23 mouse cellular contexts compared by ENCODE assay signal in the genomic region with DNA sequence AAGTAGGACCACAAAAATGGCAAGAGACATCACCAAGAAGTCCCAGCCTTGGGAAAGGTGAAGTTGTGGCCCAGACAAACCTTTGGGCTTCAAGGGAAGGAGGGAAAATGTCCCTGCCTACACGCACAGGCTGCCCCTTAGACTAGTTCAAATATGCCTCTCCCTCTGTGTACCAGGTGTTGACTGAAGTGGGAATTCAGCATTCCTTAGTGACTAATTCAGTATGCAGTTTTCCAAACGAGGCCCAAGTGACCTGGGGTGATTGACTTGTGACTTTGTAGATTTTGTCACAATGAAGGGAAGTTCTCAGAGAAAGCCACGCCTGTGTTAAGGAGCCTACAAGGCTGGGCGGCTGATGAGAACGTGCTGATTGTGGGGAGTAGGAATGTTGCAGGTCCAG. TPM values are rescaled to one million over a fixed set of nuclear protein-coding genes. Genes with fewer than 3 reads are reported as not detected.
DNase-seq lines count a peak whose midpoint lies in the region; ATAC-seq lines count a peak whose summit lies in the region.
"Had no signal": no experiment of that assay in that cellular context is flagged by ENCODE, and none has a peak within 500 bp of the region (broad histone marks: within the 10 kb centered on the region; RNA-seq: fewer than 3 reads in every experiment).

No protein-coding gene starts in this region.

- 42% methylated on average over 5 of the region's 5 CpGs for whole genome bisulfite sequencing in lung, embryonic 16.5 days

- no peak overlapping the region for H3K4me3 ChIP-seq in lung, embryonic 16.5 days (ENCODE audit: low read length)
- H3K4me3 ChIP-seq: embryonic facial prominence, embryonic 10.5 days; forebrain, embryonic 13.5 days; gastrocnemius, adult 2 months; heart, embryonic 12.5 days; hindbrain, embryonic 12.5 days had no signal

- no peaks in the 10 kb centered on the region for H3K36me3 ChIP-seq in lung, embryonic 16.5 days (ENCODE audit: control insufficient read depth, insufficient read depth, low read length)
- H3K36me3 ChIP-seq: embryonic facial prominence, embryonic 10.5 days; hindbrain, embryonic 12.5 days had no signal

- DNase-seq in lung, adult 18-20 months = peak; percentile 46 to 65
- DNase-seq in lung, postnatal 14 days = no peak
- DNase-seq in lung, postnatal 36 days = peak; percentile 68
- DNase-seq in left cerebral cortex, adult 11 months (ENCODE audit: low spot score) = no peak
- no peak for DNase-seq in B cell, adult 2 months
- DNase-seq in gastrocnemius, adult 18-20 months (ENCODE audit: low spot score) = no peak
- DNase-seq: adrenal gland, postnatal 14 days; cerebellum, adult 11-12 months; cerebellum, adult 9-10 months; cerebellum, postnatal 25 days; forebrain, postnatal 0 days; gastrocnemius, adult 2 months; gastrocnemius, postnatal 25 days; heart, postnatal 4 days had no signal

- no peak overlapping the region for H3K9ac ChIP-seq in lung, embryonic 16.5 days (ENCODE audit: low read length)
- H3K9ac ChIP-seq: forebrain, embryonic 13.5 days; forebrain, postnatal 0 days; heart, embryonic 12.5 days; hindbrain, embryonic 12.5 days had no signal

- H3K27me3 ChIP-seq in lung, embryonic 16.5 days (ENCODE audit: control insufficient read depth, insufficient read depth, low read depth, low read length) = no peaks in the 10 kb centered on the region
- H3K27me3 ChIP-seq: CH12.LX; forebrain, embryonic 13.5 days; heart, embryonic 12.5 days; hindbrain, embryonic 12.5 days; Patski had no signal

- no peak overlapping the region for H3K4me2 ChIP-seq in lung, embryonic 16.5 days (ENCODE audit: low read depth, low read length)
- H3K4me2 ChIP-seq: forebrain, embryonic 13.5 days; heart, embryonic 12.5 days; hindbrain, embryonic 12.5 days had no signal

- peaks cover 5% of the 10 kb centered on the region; the same call in 1 of the 2 replicates for H3K4me1 ChIP-seq in lung, embryonic 16.5 days (replicated peaks; ENCODE audit: control insufficient read depth, insufficient read depth, low read length)

- no peaks in the 10 kb centered on the region for H3K9me3 ChIP-seq in lung, embryonic 16.5 days (ENCODE audit: control insufficient read depth, low read length)
- H3K9me3 ChIP-seq: embryonic facial prominence, embryonic 10.5 days; forebrain, embryonic 13.5 days; heart, embryonic 12.5 days; hindbrain, embryonic 12.5 days had no signal

- H3K27ac ChIP-seq in lung, embryonic 16.5 days (ENCODE audit: low read length) = peak overlapping the region; percentile 79
- H3K27ac ChIP-seq: embryonic facial prominence, embryonic 10.5 days; forebrain, embryonic 13.5 days; gastrocnemius, adult 2 months; hindbrain, embryonic 12.5 days had no signal

- peak; percentile 78 for ATAC-seq in lung, embryonic 16.5 days (ENCODE audit: low read depth)
- ATAC-seq: activated CD4-positive, CD25-positive, alpha-beta regulatory T cell, adult 4 months; forebrain, embryonic 13.5 days; forebrain, postnatal 0 days; Patski had no signal

RNA-seq across cellular contexts. Expression of gene Myzap, which starts 49.9 kb away (rescaled TPM):
- 65.8 and 66.7 TPM in 2 replicates for polyA plus RNA-seq in lung, embryonic 16.5 days (2015; fragmentation: Nextera tagmentation; extraction: Ambion mirVana)
- 1 to 10 TPM; 3.8 to 3.9 TPM for total RNA-seq in gastrocnemius, adult 18-20 months (2021)
- total RNA-seq: granulocyte monocyte progenitor cell, adult 5-6 weeks had no signal

RNA-seq across cellular contexts. Expression of gene Polr2m, which starts 56.6 kb away (rescaled TPM):
- polyA plus RNA-seq in lung, embryonic 16.5 days (2015; fragmentation: Nextera tagmentation; extraction: Ambion mirVana) = 321 and 331 TPM in 2 replicates
- total RNA-seq in gastrocnemius, adult 18-20 months (2021) = 100 to 1,000 TPM; 198 to 199 TPM

Comparison
In these comparisons a context has a peak if more than half of its experiments do, and no peak if none do; other contexts are left out.
1. DNase-seq: peak in lung, adult 18-20 months (2 of 2) and lung, postnatal 36 days (single experiment); none in lung, postnatal 14 days (single experiment), left cerebral cortex, adult 11 months (single experiment), B cell, adult 2 months (0 of 2) and gastrocnemius, adult 18-20 months (single experiment).